Mouse (Mus musculus): ENCODE data around the gene Slc38a6. TPM values are rescaled to one million over a fixed set of nuclear protein-coding genes. Genes with fewer than 3 reads are reported as not detected.

The Slc38a6 gene
- polyA plus RNA-seq, 1 experiment from 2014 or later, result 20.7 TPM

GRCm38 (mm10) chr12:73368868-73369608, 82.5 kb downstream of the Slc38a6 start:
- Histone ChIP-seq H3K27ac (ENCODE audit: low read depth, low read length) (no peak overlapping the region), H3K9me3 (ENCODE audit: control insufficient read depth, low read length) (no peaks in the 10 kb centered on the region), H3K4me2 (ENCODE audit: low read depth, low read length) (no peak overlapping the region), H3K36me3 (ENCODE audit: control insufficient read depth, insufficient read depth, low read length) (no peaks in the 10 kb centered on the region), H3K4me3 (ENCODE audit: low read depth, low read length) (no peak overlapping the region), H3K27me3 (ENCODE audit: control insufficient read depth, insufficient read depth, low read length) (no peaks in the 10 kb centered on the region), H3K9ac (replicated peaks; ENCODE audit: low read depth, low read length) (no peak overlapping the region), H3K4me1 (ENCODE audit: control insufficient read depth, insufficient read depth, low read length) (no peaks in the 10 kb centered on the region)
- 86% methylated on average over 7 of the region's 7 CpGs for whole genome bisulfite sequencing
- no peak for ATAC-seq (ENCODE audit: low read depth)

GRCm38 (mm10) chr12:73370367-73370944, 83.9 kb downstream of the Slc38a6 start:
- 69% methylated on average over 4 of the region's 4 CpGs for WGBS
- ATAC-seq (ENCODE audit: low read depth), result no peak

GRCm38 (mm10) chr12:73371132-73371531, 84.6 kb downstream of the Slc38a6 start:
- ATAC-seq (ENCODE audit: low read depth), result no peak
- Histone ChIP-seq H3K27ac (ENCODE audit: low read depth, low read length) (no peak overlapping the region), H3K9ac (replicated peaks; ENCODE audit: low read depth, low read length) (no peak overlapping the region), H3K9me3 (ENCODE audit: control insufficient read depth, low read length) (no peaks in the 10 kb centered on the region), H3K4me3 (ENCODE audit: low read depth, low read length) (no peak overlapping the region), H3K4me2 (ENCODE audit: low read depth, low read length) (no peak overlapping the region), H3K4me1 (ENCODE audit: control insufficient read depth, insufficient read depth, low read length) (no peaks in the 10 kb centered on the region), H3K36me3 (ENCODE audit: control insufficient read depth, insufficient read depth, low read length) (no peaks in the 10 kb centered on the region), H3K27me3 (ENCODE audit: control insufficient read depth, insufficient read depth, low read length) (no peaks in the 10 kb centered on the region)
- 70% methylated on average over 7 of the region's 7 CpGs for WGBS

More at GRCm38 (mm10) chr12:73370367-73370944, 83.9 kb downstream of the Slc38a6 start:
- Histone ChIP-seq H3K36me3 (ENCODE audit: control insufficient read depth, insufficient read depth, low read length) (no peaks in the 10 kb centered on the region), H3K4me3 (ENCODE audit: low read depth, low read length) (no peak overlapping the region), H3K27ac (ENCODE audit: low read depth, low read length) (no peak overlapping the region), H3K9me3 (ENCODE audit: control insufficient read depth, low read length) (no peaks in the 10 kb centered on the region), H3K4me1 (ENCODE audit: control insufficient read depth, insufficient read depth, low read length) (no peaks in the 10 kb centered on the region), H3K9ac (replicated peaks; ENCODE audit: low read depth, low read length) (no peak overlapping the region), H3K27me3 (ENCODE audit: control insufficient read depth, insufficient read depth, low read length) (no peaks in the 10 kb centered on the region), H3K4me2 (ENCODE audit: low read depth, low read length) (no peak overlapping the region)

- no peak overlapping the region for H3K4me3 ChIP-seq (ENCODE audit: low read depth, low read length)
- 86% methylated on average over 5 of the region's 5 CpGs for WGBS
- no peak for ATAC-seq (ENCODE audit: low read depth)
- no peak overlapping the region for H3K27ac ChIP-seq (ENCODE audit: low read depth, low read length)
- no peaks in the 10 kb centered on the region for H3K9me3 ChIP-seq (ENCODE audit: control insufficient read depth, low read length)
- no peaks in the 10 kb centered on the region for H3K27me3 ChIP-seq (ENCODE audit: control insufficient read depth, insufficient read depth, low read length)
- no peak overlapping the region for H3K9ac ChIP-seq (replicated peaks; ENCODE audit: low read depth, low read length)
- no peak overlapping the region for H3K4me2 ChIP-seq (ENCODE audit: low read depth, low read length)
- no peaks in the 10 kb centered on the region for H3K36me3 ChIP-seq (ENCODE audit: control insufficient read depth, insufficient read depth, low read length)
- H3K4me1 ChIP-seq (ENCODE audit: control insufficient read depth, insufficient read depth, low read length), result no peaks in the 10 kb centered on the region
These were observed 91.4 kb downstream of the Slc38a6 start for GRCm38 (mm10) chr12:73378026-73378425.

GRCm38 (mm10) chr12:73378724-73379355, 92.3 kb downstream of the Slc38a6 start:
- H3K4me3 ChIP-seq (ENCODE audit: low read depth, low read length), result no peak overlapping the region
- no peaks in the 10 kb centered on the region for H3K36me3 ChIP-seq (ENCODE audit: control insufficient read depth, insufficient read depth, low read length)
- no peak overlapping the region for H3K4me2 ChIP-seq (ENCODE audit: low read depth, low read length)
- H3K27ac ChIP-seq (ENCODE audit: low read depth, low read length), result no peak overlapping the region
- H3K4me1 ChIP-seq (ENCODE audit: control insufficient read depth, insufficient read depth, low read length), result no peaks in the 10 kb centered on the region
- no peaks in the 10 kb centered on the region for H3K9me3 ChIP-seq (ENCODE audit: control insufficient read depth, low read length)
- 85% methylated on average over 13 of the region's 13 CpGs for WGBS
- H3K9ac ChIP-seq (replicated peaks; ENCODE audit: low read depth, low read length), result no peak overlapping the region
- ATAC-seq (ENCODE audit: low read depth), result no peak
- H3K27me3 ChIP-seq (ENCODE audit: control insufficient read depth, insufficient read depth, low read length), result no peaks in the 10 kb centered on the region

- Histone ChIP-seq H3K4me2 (ENCODE audit: low read depth, low read length) (no peak overlapping the region), H3K4me1 (ENCODE audit: control insufficient read depth, insufficient read depth, low read length) (no peaks in the 10 kb centered on the region), H3K9me3 (ENCODE audit: control insufficient read depth, low read length) (no peaks in the 10 kb centered on the region), H3K4me3 (ENCODE audit: low read depth, low read length) (no peak overlapping the region), H3K36me3 (ENCODE audit: control insufficient read depth, insufficient read depth, low read length) (no peaks in the 10 kb centered on the region), H3K27me3 (ENCODE audit: control insufficient read depth, insufficient read depth, low read length) (no peaks in the 10 kb centered on the region), H3K27ac (ENCODE audit: low read depth, low read length) (no peak overlapping the region), H3K9ac (replicated peaks; ENCODE audit: low read depth, low read length) (no peak overlapping the region)
- WGBS, result 66% methylated on average over 8 of the region's 8 CpGs
- no peak for ATAC-seq (ENCODE audit: low read depth)
These were observed 94.2 kb downstream of the Slc38a6 start for GRCm38 (mm10) chr12:73380686-73381360.

GRCm38 (mm10) chr12:73381452-73381851, 94.9 kb downstream of the Slc38a6 start:
- Histone ChIP-seq H3K4me2 (ENCODE audit: low read depth, low read length) (no peak overlapping the region), H3K36me3 (ENCODE audit: control insufficient read depth, insufficient read depth, low read length) (no peaks in the 10 kb centered on the region), H3K4me3 (ENCODE audit: low read depth, low read length) (no peak overlapping the region), H3K4me1 (ENCODE audit: control insufficient read depth, insufficient read depth, low read length) (no peaks in the 10 kb centered on the region), H3K27me3 (ENCODE audit: control insufficient read depth, insufficient read depth, low read length) (no peaks in the 10 kb centered on the region), H3K9ac (replicated peaks; ENCODE audit: low read depth, low read length) (no peak overlapping the region), H3K9me3 (ENCODE audit: control insufficient read depth, low read length) (no peaks in the 10 kb centered on the region), H3K27ac (ENCODE audit: low read depth, low read length) (no peak overlapping the region)
- 61% methylated on average over 7 of the region's 7 CpGs for WGBS
- ATAC-seq (ENCODE audit: low read depth), result no peak

- WGBS, result 83% methylated on average over 12 of the region's 12 CpGs
- ATAC-seq (ENCODE audit: low read depth), result no peak
These were observed 96.0 kb downstream of the Slc38a6 start for GRCm38 (mm10) chr12:73382290-73383178.

More at GRCm38 (mm10) chr12:73382290-73383178, 96.0 kb downstream of the Slc38a6 start:
- no peak overlapping the region for H3K9ac ChIP-seq (replicated peaks; ENCODE audit: low read depth, low read length)
- no peaks in the 10 kb centered on the region for H3K36me3 ChIP-seq (ENCODE audit: control insufficient read depth, insufficient read depth, low read length)
- no peak overlapping the region for H3K27ac ChIP-seq (ENCODE audit: low read depth, low read length)
- H3K4me3 ChIP-seq (ENCODE audit: low read depth, low read length), result no peak overlapping the region
- no peaks in the 10 kb centered on the region for H3K4me1 ChIP-seq (ENCODE audit: control insufficient read depth, insufficient read depth, low read length)
- no peaks in the 10 kb centered on the region for H3K9me3 ChIP-seq (ENCODE audit: control insufficient read depth, low read length)
- no peaks in the 10 kb centered on the region for H3K27me3 ChIP-seq (ENCODE audit: control insufficient read depth, insufficient read depth, low read length)
- no peak overlapping the region for H3K4me2 ChIP-seq (ENCODE audit: low read depth, low read length)
